In the genomic region with DNA sequence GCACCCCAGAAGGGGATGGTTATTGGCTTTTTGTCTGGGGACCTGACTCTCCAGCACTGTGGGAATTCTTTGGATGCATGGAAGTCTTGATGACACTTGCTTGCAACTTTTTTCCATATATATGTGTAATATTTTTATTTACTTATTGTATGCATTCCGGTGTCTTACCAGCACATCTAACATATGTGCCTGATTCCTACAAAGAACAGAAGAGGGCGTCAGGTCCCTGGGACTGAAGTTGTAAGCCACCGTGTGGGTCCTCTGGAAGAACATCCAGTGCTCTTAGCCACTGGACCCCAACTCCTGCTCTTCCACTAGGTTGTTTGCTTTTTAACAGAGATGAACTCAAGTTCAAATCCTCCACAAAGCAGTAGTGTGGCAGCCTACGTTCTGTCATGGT, we compare ENCODE assay signal across 9 mouse cellular contexts.
DNase-seq lines count a peak whose midpoint lies in the region; ATAC-seq and TF ChIP-seq lines count a peak whose summit lies in the region.
"Had no signal": no experiment of that assay in that cellular context is flagged by ENCODE, and none has a peak within 500 bp of the region (broad histone marks: within the 10 kb centered on the region; RNA-seq: fewer than 3 reads in every experiment).

No protein-coding gene starts in this region.

- H3K27me3 ChIP-seq in heart, postnatal 0 days (ENCODE audit: control insufficient read depth, insufficient read depth, low read length): no peaks in the 10 kb centered on the region
- H3K27me3 ChIP-seq in spleen, adult 2 months (ENCODE audit: control insufficient read depth, insufficient read depth, low read length): no peaks in the 10 kb centered on the region
- H3K27me3 ChIP-seq in embryonic facial prominence, embryonic 13.5 days: no peaks in the 10 kb centered on the region
- H3K27me3 ChIP-seq: Patski had no signal

- no peak for TF ChIP-seq EP300 in heart, postnatal 0 days (IDR thresholded peaks at IDR 0.05; ENCODE audit: low read depth)

- ATAC-seq in heart, postnatal 0 days (ENCODE audit: insufficient read depth, low read depth): no peak
- ATAC-seq in embryonic facial prominence, embryonic 13.5 days (ENCODE audit: insufficient number of reproducible peaks, insufficient read depth, low FRiP score, low TSS enrichment, low read depth): no peak
- ATAC-seq: Patski had no signal

- H3K9me3 ChIP-seq in heart, postnatal 0 days (replicated peaks; ENCODE audit: control insufficient read depth, low read length): no peaks in the 10 kb centered on the region
- H3K9me3 ChIP-seq in embryonic facial prominence, embryonic 13.5 days: no peaks in the 10 kb centered on the region

- H3K4me1 ChIP-seq in heart, postnatal 0 days (ENCODE audit: control insufficient read depth, insufficient read depth): peaks cover 63% of the 10 kb centered on the region
- peaks cover 7% of the 10 kb centered on the region for H3K4me1 ChIP-seq in spleen, adult 2 months (ENCODE audit: control insufficient read depth, insufficient read depth, insufficient read length)
- peaks cover 59% of the 10 kb centered on the region for H3K4me1 ChIP-seq in embryonic facial prominence, embryonic 13.5 days

- intact Hi-C loops in left cerebral cortex, postnatal 25 days (cut with DNase I): no loop called here

- TF ChIP-seq POLR2A in spleen, adult 2 months (IDR thresholded peaks at IDR 0.05; ENCODE audit: low read depth, low read length): no peak

- no peak overlapping the region for H3K9ac ChIP-seq in heart, postnatal 0 days (replicated peaks; ENCODE audit: low read depth, low read length)
- no peak overlapping the region for H3K9ac ChIP-seq in embryonic facial prominence, embryonic 13.5 days

- 64% methylated on average over 4 of the region's 4 CpGs for WGBS in heart, postnatal 0 days
- 54% methylated on average over 4 of the region's 4 CpGs for WGBS in spleen, adult 2 months
- WGBS in embryonic facial prominence, embryonic 13.5 days: 77% methylated on average over 4 of the region's 4 CpGs

- peak overlapping the region; percentile 52; the same call in 1 of the 2 replicates for H3K27ac ChIP-seq in heart, postnatal 0 days (ENCODE audit: low read depth)
- peak overlapping the region; percentile 48; the same call in 1 of the 2 replicates for H3K27ac ChIP-seq in spleen, adult 2 months (ENCODE audit: insufficient read depth, low read length)
- peak overlapping the region; percentile 73; the same call in 1 of the 2 replicates for H3K27ac ChIP-seq in embryonic facial prominence, embryonic 13.5 days

- peak; percentile 34 for TF ChIP-seq CTCF in heart, postnatal 0 days (IDR thresholded peaks at IDR 0.05; ENCODE audit: low read depth)
- no peak for TF ChIP-seq CTCF in spleen, adult 2 months (IDR thresholded peaks at IDR 0.05; ENCODE audit: extremely low read depth, insufficient read depth, insufficient read length, insufficient replicate concordance)

- H3K4me2 ChIP-seq in heart, postnatal 0 days (ENCODE audit: low read depth, low read length): no peak overlapping the region
- no peak overlapping the region for H3K4me2 ChIP-seq in embryonic facial prominence, embryonic 13.5 days

- no peak overlapping the region for H3K4me3 ChIP-seq in heart, postnatal 0 days (ENCODE audit: low read depth, low read length)
- no peak overlapping the region for H3K4me3 ChIP-seq in spleen, adult 2 months (ENCODE audit: extremely low read depth, insufficient read depth, insufficient read length)
- no peak overlapping the region for H3K4me3 ChIP-seq in embryonic facial prominence, embryonic 13.5 days

- no peaks in the 10 kb centered on the region for H3K36me3 ChIP-seq in heart, postnatal 0 days (replicated peaks; ENCODE audit: control insufficient read depth, insufficient read depth, low read length)
- no peaks in the 10 kb centered on the region for H3K36me3 ChIP-seq in spleen, adult 2 months (ENCODE audit: control insufficient read depth, insufficient read depth, low read length)
- H3K36me3 ChIP-seq in embryonic facial prominence, embryonic 13.5 days: no peaks in the 10 kb centered on the region

- no peak for DNase-seq in heart, postnatal 0 days (ENCODE audit: low spot score)
- no peak for DNase-seq in heart, adult 8-10 months (ENCODE audit: low spot score)
- DNase-seq in spleen, adult 2 months (ENCODE audit: low read depth in 1 of 2, low spot score in 2 of 2): no peak
- no peak for DNase-seq in spleen, postnatal 14 days (ENCODE audit: low spot score in 2 of 2)
- DNase-seq in left cerebral cortex, postnatal 25 days (ENCODE audit: low spot score in 2 of 2): no peak
- no peak for DNase-seq in thymus, postnatal 25 days
- DNase-seq: layer of hippocampus, postnatal 36 days had no signal
